Mouse (Mus musculus) megakaryocyte-erythroid progenitor cell, adult 5 weeks (primary cell): ENCODE results near the gene Smad9. TPM values are rescaled to one million over a fixed set of nuclear protein-coding genes. Genes with fewer than 3 reads are reported as not detected.

Experiments
- polyA plus RNA-seq: library from polyadenylated mRNA; stranded (reverse); fragments of >175 nt; gene quantifications from 2 replicates; pipeline ENCODE4 v1.2.3, GENCODE M21; 2012

Smad9 gene
- polyA plus RNA-seq, result not detected in 2 replicates

GRCm38 (mm10) chr3:54755145-54756041, at the start of gene Smad9:
Smad9 (plus strand) TSS chr3:54755582.

GRCm38 (mm10) chr3:54714253-54714652, 41.1 kb upstream of the Smad9 start, which contains the start of gene Gm21958:
Gm21958 (minus strand) TSS chr3:54714353.

GRCm38 (mm10) chr3:54735247-54736046, 19.9 kb upstream of the Smad9 start, which contains the start of the genes Exosc8 and Alg5:
Exosc8 (minus strand) TSS chr3:54735393.
Alg5 (plus strand) TSS chr3:54735539.

GRCm38 (mm10) chr3:54807666-54808217, 52.4 kb downstream of the Smad9 start, which contains the start of gene Rfxap:
Rfxap (minus strand) TSS chr3:54807791.

Other genes starting within 250 kb of the Smad9 start
- 6.5 and 7.8 TPM in 2 replicates for gene Supt20, start 62.8 kb upstream of the Smad9 start, polyA plus RNA-seq
- not detected in 2 replicates for gene Gm21958, start 41.2 kb upstream of the Smad9 start, polyA plus RNA-seq
- gene Exosc8, start 20.2 kb upstream of the Smad9 start, polyA plus RNA-seq, result 47.2 and 61.3 TPM in 2 replicates
- 2.8 and 3.3 TPM in 2 replicates for gene Alg5, start 20.0 kb upstream of the Smad9 start, polyA plus RNA-seq
- 110 and 135 TPM in 2 replicates for gene Rfxap, start 52.2 kb downstream of the Smad9 start, polyA plus RNA-seq
- gene Sertm1, start 160.3 kb downstream of the Smad9 start, polyA plus RNA-seq, result not detected in 2 replicates